Mouse (Mus musculus): ENCODE measurements at regions not wholly inside any gene's neighbourhood (a gene's known extent, or its start where the extent isn't known, plus 50 kb on each side); places are given as distances from the start of the nearest gene placed in this dataset.
A peak's percentile ranks its signal among the peaks of the same experiment; 100 is the strongest.

- H3K36me3 ChIP-seq (ENCODE audit: control insufficient read depth, insufficient read depth, low read length), result no peaks in the 10 kb centered on the region
- H3K27ac ChIP-seq (replicated peaks in 1 of 2; ENCODE audit: control insufficient read depth in 1 of 2, insufficient read depth in 1 of 2, low read depth in 2 of 2, low read length in 2 of 2), result no peak overlapping the region
- WGBS, result 14% methylated on average over 14 of the region's 14 CpGs
- H3K4me1 ChIP-seq (ENCODE audit: control insufficient read depth in 2 of 2, insufficient read depth in 2 of 2, low read length in 2 of 2), result peaks cover 0 to 10% of the 10 kb centered on the region in 2 experiments; a peak in 2 of 4 replicates
- H3K9me3 ChIP-seq (ENCODE audit: control insufficient read depth, low read length), result no peaks in the 10 kb centered on the region
- H3K4me3 ChIP-seq (ENCODE audit: control insufficient read depth in 1 of 2, insufficient read depth in 1 of 2, low read depth in 1 of 2, low read length in 2 of 2), result no peak overlapping the region
- no peak for ATAC-seq (ENCODE audit: insufficient number of reproducible peaks, insufficient read depth, low FRiP score, low read depth)
- H3K4me2 ChIP-seq (ENCODE audit: low read length), result peak overlapping the region; percentile 46
- H3K27me3 ChIP-seq (ENCODE audit: control insufficient read depth, insufficient read depth, low read length), result no peaks in the 10 kb centered on the region
- H3K9ac ChIP-seq (ENCODE audit: low read length), result no peak overlapping the region; the same call in 1 of the 2 replicates
Measured at GRCm38 (mm10) chr19:23507256-23507851, 59.1 kb upstream of the Mamdc2 start.

All from heart, embryonic 14.5 days (tissue).